Mouse (Mus musculus): Measurements from ENCODE around the gene Arid3c. TPM values are rescaled to one million over a fixed set of nuclear protein-coding genes. Genes with fewer than 3 reads are reported as not detected.
"Not testable (repeated sequence)": the region's sequence is repeated elsewhere in the genome, so short reads cannot be mapped to it uniquely, and the experiment has no call there.

Gene Arid3c
- polyA plus RNA-seq, 1 experiment from 2014 or later: not detected

- not testable (repeated sequence) for H3K27ac ChIP-seq (ENCODE audit: low read length); H3K9ac ChIP-seq (replicated peaks; ENCODE audit: low read depth, low read length); H3K4me2 ChIP-seq (replicated peaks; ENCODE audit: low read depth, low read length); ATAC-seq (ENCODE audit: insufficient number of reproducible peaks, insufficient read depth, low FRiP score, low read depth); H3K36me3 ChIP-seq (ENCODE audit: control insufficient read depth, insufficient read depth, low read length); H3K27me3 ChIP-seq (ENCODE audit: control insufficient read depth, insufficient read depth, low read length); H3K4me3 ChIP-seq (ENCODE audit: low read depth, low read length); H3K9me3 ChIP-seq (ENCODE audit: control insufficient read depth, low read depth, low read length); H3K4me1 ChIP-seq (ENCODE audit: control insufficient read depth, insufficient read depth, low read length)
- 20% methylated on average over 13 of the region's 15 CpGs for WGBS
Observed at GRCm38 (mm10) chr4:41696452-41696851, 34.5 kb downstream of the Arid3c start.

GRCm38 (mm10) chr4:41695800-41696199 lies 35.1 kb downstream of the Arid3c start:
- WGBS: 4% methylated on average over 17 of the region's 38 CpGs
- H3K4me2 ChIP-seq (replicated peaks; ENCODE audit: low read depth, low read length); H3K9ac ChIP-seq (replicated peaks; ENCODE audit: low read depth, low read length): not testable (repeated sequence)

GRCm38 (mm10) chr4:41693511-41693910 lies 37.4 kb downstream of the Arid3c start:
- not testable (repeated sequence) for H3K4me2 ChIP-seq (replicated peaks; ENCODE audit: low read depth, low read length); H3K4me1 ChIP-seq (ENCODE audit: control insufficient read depth, insufficient read depth, low read length); H3K9ac ChIP-seq (replicated peaks; ENCODE audit: low read depth, low read length); H3K36me3 ChIP-seq (ENCODE audit: control insufficient read depth, insufficient read depth, low read length); ATAC-seq (ENCODE audit: insufficient number of reproducible peaks, insufficient read depth, low FRiP score, low read depth); H3K27ac ChIP-seq (ENCODE audit: low read length); H3K27me3 ChIP-seq (ENCODE audit: control insufficient read depth, insufficient read depth, low read length); H3K9me3 ChIP-seq (ENCODE audit: control insufficient read depth, low read depth, low read length); H3K4me3 ChIP-seq (ENCODE audit: low read depth, low read length)
- 20% methylated on average over 4 of the region's 4 CpGs for WGBS

More at GRCm38 (mm10) chr4:41695800-41696199, 35.1 kb downstream of the Arid3c start:
- H3K27me3 ChIP-seq (ENCODE audit: control insufficient read depth, insufficient read depth, low read length); H3K36me3 ChIP-seq (ENCODE audit: control insufficient read depth, insufficient read depth, low read length); ATAC-seq (ENCODE audit: insufficient number of reproducible peaks, insufficient read depth, low FRiP score, low read depth); H3K27ac ChIP-seq (ENCODE audit: low read length); H3K4me3 ChIP-seq (ENCODE audit: low read depth, low read length); H3K9me3 ChIP-seq (ENCODE audit: control insufficient read depth, low read depth, low read length); H3K4me1 ChIP-seq (ENCODE audit: control insufficient read depth, insufficient read depth, low read length): not testable (repeated sequence)

- H3K4me1 ChIP-seq (ENCODE audit: control insufficient read depth, insufficient read depth, low read length); H3K36me3 ChIP-seq (ENCODE audit: control insufficient read depth, insufficient read depth, low read length); H3K9me3 ChIP-seq (ENCODE audit: control insufficient read depth, low read depth, low read length); H3K27me3 ChIP-seq (ENCODE audit: control insufficient read depth, insufficient read depth, low read length); H3K4me2 ChIP-seq (replicated peaks; ENCODE audit: low read depth, low read length); H3K4me3 ChIP-seq (ENCODE audit: low read depth, low read length); H3K27ac ChIP-seq (ENCODE audit: low read length); ATAC-seq (ENCODE audit: insufficient number of reproducible peaks, insufficient read depth, low FRiP score, low read depth); H3K9ac ChIP-seq (replicated peaks; ENCODE audit: low read depth, low read length): not testable (repeated sequence)
- no CpG with 5 or more reads among the region's 4 CpGs for WGBS
Observed at GRCm38 (mm10) chr4:41690014-41690413, 40.9 kb downstream of the Arid3c start.

- not testable (repeated sequence) for H3K27me3 ChIP-seq (ENCODE audit: control insufficient read depth, insufficient read depth, low read length); H3K4me2 ChIP-seq (replicated peaks; ENCODE audit: low read depth, low read length); H3K36me3 ChIP-seq (ENCODE audit: control insufficient read depth, insufficient read depth, low read length); H3K4me3 ChIP-seq (ENCODE audit: low read depth, low read length); H3K27ac ChIP-seq (ENCODE audit: low read length); H3K4me1 ChIP-seq (ENCODE audit: control insufficient read depth, insufficient read depth, low read length); H3K9me3 ChIP-seq (ENCODE audit: control insufficient read depth, low read depth, low read length); H3K9ac ChIP-seq (replicated peaks; ENCODE audit: low read depth, low read length); ATAC-seq (ENCODE audit: insufficient number of reproducible peaks, insufficient read depth, low FRiP score, low read depth)
- 78% methylated on average over 1 of the region's 1 CpGs for WGBS
Observed at GRCm38 (mm10) chr4:41688562-41688961, 42.4 kb downstream of the Arid3c start.

GRCm38 (mm10) chr4:41685882-41686492 lies 45.0 kb downstream of the Arid3c start:
- not testable (repeated sequence) for H3K27ac ChIP-seq (ENCODE audit: low read length); H3K4me2 ChIP-seq (replicated peaks; ENCODE audit: low read depth, low read length); H3K36me3 ChIP-seq (ENCODE audit: control insufficient read depth, insufficient read depth, low read length); ATAC-seq (ENCODE audit: insufficient number of reproducible peaks, insufficient read depth, low FRiP score, low read depth); H3K4me3 ChIP-seq (ENCODE audit: low read depth, low read length); H3K27me3 ChIP-seq (ENCODE audit: control insufficient read depth, insufficient read depth, low read length); H3K9ac ChIP-seq (replicated peaks; ENCODE audit: low read depth, low read length); H3K9me3 ChIP-seq (ENCODE audit: control insufficient read depth, low read depth, low read length)
- peaks cover 13% of the 10 kb centered on the region for H3K4me1 ChIP-seq (ENCODE audit: control insufficient read depth, insufficient read depth, low read length)
- WGBS: 60% methylated on average over 8 of the region's 10 CpGs

GRCm38 (mm10) chr4:41684931-41685453 lies 46.0 kb downstream of the Arid3c start:
- not testable (repeated sequence) for ATAC-seq (ENCODE audit: insufficient number of reproducible peaks, insufficient read depth, low FRiP score, low read depth); H3K27me3 ChIP-seq (ENCODE audit: control insufficient read depth, insufficient read depth, low read length); H3K9ac ChIP-seq (replicated peaks; ENCODE audit: low read depth, low read length); H3K4me3 ChIP-seq (ENCODE audit: low read depth, low read length); H3K4me2 ChIP-seq (replicated peaks; ENCODE audit: low read depth, low read length); H3K9me3 ChIP-seq (ENCODE audit: control insufficient read depth, low read depth, low read length); H3K27ac ChIP-seq (ENCODE audit: low read length); H3K36me3 ChIP-seq (ENCODE audit: control insufficient read depth, insufficient read depth, low read length)
- WGBS: under 1% methylated on average over 14 of the region's 14 CpGs
- H3K4me1 ChIP-seq (ENCODE audit: control insufficient read depth, insufficient read depth, low read length): peaks cover 16% of the 10 kb centered on the region

GRCm38 (mm10) chr4:41684131-41684930 lies 46.6 kb downstream of the Arid3c start:
- H3K4me3 ChIP-seq (ENCODE audit: low read depth, low read length); H3K9me3 ChIP-seq (ENCODE audit: control insufficient read depth, low read depth, low read length); ATAC-seq (ENCODE audit: insufficient number of reproducible peaks, insufficient read depth, low FRiP score, low read depth); H3K27me3 ChIP-seq (ENCODE audit: control insufficient read depth, insufficient read depth, low read length); H3K36me3 ChIP-seq (ENCODE audit: control insufficient read depth, insufficient read depth, low read length); H3K9ac ChIP-seq (replicated peaks; ENCODE audit: low read depth, low read length): not testable (repeated sequence)
- 7% methylated on average over 20 of the region's 27 CpGs for WGBS
- peak overlapping the region; percentile 10; the same call in 1 of the 2 replicates for H3K27ac ChIP-seq (ENCODE audit: low read length)
- H3K4me2 ChIP-seq (replicated peaks; ENCODE audit: low read depth, low read length): peak overlapping the region; percentile 22; the same call in 1 of the 2 replicates
- H3K4me1 ChIP-seq (ENCODE audit: control insufficient read depth, insufficient read depth, low read length): peaks cover 21% of the 10 kb centered on the region
